Mouse (Mus musculus) heart, postnatal 0 days (tissue): ENCODE data around the gene Frat1. TPM values are rescaled to one million over a fixed set of nuclear protein-coding genes. Genes with fewer than 3 reads are reported as not detected.
A peak's percentile ranks its signal among the peaks of the same experiment; 100 is the strongest.

Experiments used
- ATAC-seq: fragments of 200-750 bp; cut with Nextera tagmentation; 2 replicates; pipeline ENCODE4 v1.8.0; 2017; ENCODE audit warnings: low read depth, moderate number of reproducible peaks, moderate library complexity; ENCODE audit not compliant: insufficient read depth
- DNase-seq: peaks from one replicate; pipeline ENCODE4 v3.0.0-alpha.2; 2016; ENCODE audit warnings: low spot score
- H3K27ac ChIP-seq: fragments of 300-500 bp; sonication (generic); 2 replicates; pipeline ENCODE4 v1.5.1; 2014; ENCODE audit warnings: low read depth, mild to moderate bottlenecking
- H3K27me3 ChIP-seq: fragments of 300-500 bp; sonication (generic); 2 replicates; pipeline ENCODE4 v1.6.1; 2014; ENCODE audit warnings: low read length, mixed read lengths; ENCODE audit not compliant: control insufficient read depth, insufficient read depth
- H3K36me3 ChIP-seq: fragments of 300-500 bp; sonication (generic); replicated peaks from 2 replicates; pipeline ENCODE4 v1.6.1; 2014; ENCODE audit warnings: low read length, mixed read lengths; ENCODE audit not compliant: control insufficient read depth, insufficient read depth
- H3K4me1 ChIP-seq: fragments of 300-500 bp; sonication (generic); 2 replicates; pipeline ENCODE4 v1.6.1; 2014; ENCODE audit warnings: antibody characterized with exemption; ENCODE audit not compliant: control insufficient read depth, insufficient read depth
- H3K4me2 ChIP-seq: fragments of 300-500 bp; sonication (generic); 2 replicates; pipeline ENCODE4 v1.6.1; 2014; ENCODE audit warnings: low read depth, mild to moderate bottlenecking, low read length, moderate library complexity
- H3K4me3 ChIP-seq: fragments of 300-500 bp; sonication (generic); 2 replicates; pipeline ENCODE4 v1.5.1; 2014; ENCODE audit warnings: low read depth, low read length
- H3K9ac ChIP-seq: fragments of 300-500 bp; sonication (generic); replicated peaks from 2 replicates; pipeline ENCODE4 v1.6.1; 2014; ENCODE audit warnings: low read depth, low read length, mixed read lengths
- H3K9me3 ChIP-seq: fragments of 300-500 bp; sonication (generic); replicated peaks from 2 replicates; pipeline ENCODE4 v1.6.1; 2016; ENCODE audit warnings: low read length; ENCODE audit not compliant: control insufficient read depth
- CTCF ChIP-seq: IDR thresholded peaks from 2 replicates; pipeline ENCODE4 v1.5.1; 2016; ENCODE audit warnings: antibody characterized with exemption, control low read depth, low read depth
- EP300 ChIP-seq: IDR thresholded peaks from 2 replicates; pipeline ENCODE4 v1.6.1; 2016; ENCODE audit warnings: antibody characterized with exemption, low read depth
- WGBS: fragments of 180-500 bp; shearing (Covaris S2); extraction: QIAGEN DNeasy Blood & Tissue Kit; methylation state at CpG from one replicate; pipeline ENCODE4 v1.1.7; 2014; 5-methylcytosine and 5-hydroxymethylcytosine counted together
- polyA plus RNA-seq: library from polyadenylated mRNA; unstranded; fragments of >200 nt; fragmentation: Nextera tagmentation; extraction: Ambion mirVana; gene quantifications from 2 replicates; pipeline ENCODE4 v1.2.1, GENCODE M21; 2015
- total RNA-seq: library from RNA; depleted of rRNA; stranded (reverse); fragments of >200 nt; gene quantifications from 2 replicates; pipeline ENCODE4 v1.2.3, GENCODE M21; 2014; ENCODE audit warnings: low replicate concordance

Frat1 gene
- total and polyA plus RNA-seq, 2 experiments from 2014 or later = 2.1 to 3.4 TPM

GRCm38 (mm10) chr19:41839685-41840084 lies 9.9 kb downstream of the Frat1 start:
- no peak for TF ChIP-seq EP300
- TF ChIP-seq CTCF = no peak
- ATAC-seq = no peak
- H3K27ac ChIP-seq = no peak overlapping the region
- H3K4me2 ChIP-seq = no peak overlapping the region
- no peak overlapping the region for H3K4me3 ChIP-seq
- no peaks in the 10 kb centered on the region for H3K36me3 ChIP-seq
- peaks cover 23% of the 10 kb centered on the region; the same call in 1 of the 2 replicates for H3K4me1 ChIP-seq
- 95% methylated on average over 3 of the region's 3 CpGs for WGBS
- H3K27me3 ChIP-seq = no peaks in the 10 kb centered on the region
- no peak for DNase-seq
- no peaks in the 10 kb centered on the region for H3K9me3 ChIP-seq
- no peak overlapping the region for H3K9ac ChIP-seq

DNA sequence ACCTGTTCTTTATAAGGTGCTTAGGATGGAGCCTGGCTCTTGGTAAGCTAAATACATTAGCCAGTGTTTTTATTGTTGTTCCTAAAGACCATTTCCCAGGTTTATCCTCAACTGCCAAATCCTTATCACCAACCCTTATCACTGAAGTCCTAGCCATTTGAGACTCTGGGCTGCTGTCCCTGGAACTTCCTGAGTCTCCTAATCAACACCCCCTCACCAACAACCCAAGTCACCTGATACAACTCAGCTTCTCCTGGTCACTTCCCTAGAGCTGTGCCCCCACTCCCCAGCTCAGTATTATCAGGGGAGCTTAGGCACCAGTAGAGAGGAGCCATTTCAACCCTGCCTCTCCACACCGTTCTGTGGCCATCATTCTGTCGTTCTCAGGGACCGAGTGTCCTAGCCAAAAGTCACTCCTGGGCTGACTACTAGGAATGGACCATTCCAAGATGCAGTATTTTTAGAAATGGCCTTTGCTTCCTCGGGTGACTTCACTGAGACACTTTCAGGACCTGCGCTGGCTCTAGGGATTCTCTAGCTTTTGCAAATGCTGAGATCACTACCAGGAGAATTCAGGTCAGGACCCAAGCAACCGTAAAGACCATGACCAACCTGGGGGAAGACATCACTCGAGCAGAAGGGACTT lies 11.5 kb downstream of the Frat1 start:
- WGBS = 31% methylated on average over 7 of the region's 7 CpGs
- TF ChIP-seq EP300 (no peak), CTCF (no peak)
- Histone ChIP-seq H3K36me3 (no peaks in the 10 kb centered on the region), H3K27me3 (no peaks in the 10 kb centered on the region), H3K4me1 (peaks cover 18% of the 10 kb centered on the region; the same call in 1 of the 2 replicates), H3K9me3 (no peaks in the 10 kb centered on the region), H3K4me3 (no peak overlapping the region), H3K9ac (no peak overlapping the region), H3K27ac (no peak overlapping the region), H3K4me2 (no peak overlapping the region)
- ATAC-seq (no peak), DNase-seq (no peak)

- Histone ChIP-seq H3K4me1 (peaks cover 19% of the 10 kb centered on the region; the same call in 1 of the 2 replicates), H3K27me3 (no peaks in the 10 kb centered on the region), H3K27ac (no peak overlapping the region), H3K9me3 (no peaks in the 10 kb centered on the region), H3K4me3 (no peak overlapping the region), H3K4me2 (no peak overlapping the region), H3K9ac (no peak overlapping the region), H3K36me3 (no peaks in the 10 kb centered on the region)
- 85% methylated on average over 4 of the region's 4 CpGs for WGBS
- ATAC-seq = no peak
- DNase-seq = no peak
- TF ChIP-seq CTCF = no peak
- no peak for TF ChIP-seq EP300
These were observed 12.4 kb downstream of the Frat1 start for GRCm38 (mm10) chr19:41842196-41842595.

DNA sequence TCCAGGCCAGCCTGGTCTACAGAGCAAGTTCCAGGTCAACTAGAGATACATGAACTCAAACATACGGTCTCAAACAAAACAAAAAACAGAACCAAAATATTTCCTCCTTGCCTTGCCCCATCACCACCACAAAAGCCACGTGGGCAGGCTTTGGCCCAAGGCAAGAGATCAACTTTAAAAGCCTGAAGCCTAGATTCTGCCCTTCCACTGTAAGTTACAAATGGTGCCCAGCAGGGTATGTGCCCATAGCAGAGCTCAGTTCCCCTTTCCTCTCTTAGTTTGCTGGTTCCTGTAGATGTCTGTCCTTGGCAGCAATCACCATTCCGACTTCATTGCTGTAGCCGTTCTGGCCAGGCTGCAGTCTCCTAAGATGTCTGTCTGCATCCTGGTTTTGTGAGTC lies 12.9 kb downstream of the Frat1 start:
- DNase-seq (no peak), ATAC-seq (no peak)
- Histone ChIP-seq H3K36me3 (no peaks in the 10 kb centered on the region), H3K9me3 (no peaks in the 10 kb centered on the region), H3K27me3 (no peaks in the 10 kb centered on the region), H3K27ac (no peak overlapping the region), H3K9ac (no peak overlapping the region), H3K4me2 (no peak overlapping the region), H3K4me3 (no peak overlapping the region), H3K4me1 (peaks cover 14% of the 10 kb centered on the region; the same call in 1 of the 2 replicates)
- 75% methylated on average over 4 of the region's 4 CpGs for WGBS
- no peak for TF ChIP-seq EP300
- no peak for TF ChIP-seq CTCF

DNA sequence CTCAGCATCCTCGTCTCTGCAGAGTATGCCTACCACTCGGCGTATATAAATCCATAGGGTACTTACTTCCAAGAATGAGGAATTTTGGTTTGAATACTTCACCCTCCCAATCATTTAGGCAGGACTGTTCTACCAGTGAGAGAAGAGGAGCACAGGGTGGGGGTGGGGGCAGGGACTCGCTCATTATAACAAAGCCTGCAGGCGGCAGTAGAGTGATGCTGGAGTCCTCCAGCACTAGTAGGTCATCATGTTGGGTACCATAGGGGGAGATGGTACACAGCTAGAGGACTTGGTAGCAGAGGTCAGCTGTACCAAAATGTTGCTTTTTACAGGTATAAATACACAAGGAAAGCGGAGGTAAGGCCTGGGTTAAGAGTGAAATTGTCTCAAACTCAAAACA lies 14.6 kb downstream of the Frat1 start:
- Histone ChIP-seq H3K27ac (no peak overlapping the region), H3K27me3 (no peaks in the 10 kb centered on the region), H3K9me3 (no peaks in the 10 kb centered on the region), H3K9ac (no peak overlapping the region), H3K36me3 (no peaks in the 10 kb centered on the region), H3K4me2 (no peak overlapping the region), H3K4me3 (no peak overlapping the region), H3K4me1 (0 out of 2 replicates have a peak, but pooled peaks cover 9% of the 10 kb centered on the region)
- ATAC-seq = no peak
- TF ChIP-seq EP300 (no peak), CTCF (0 out of 2 replicates have a peak, but pooled peaks have one; percentile 4)
- WGBS = 77% methylated on average over 6 of the region's 6 CpGs
- no peak for DNase-seq
